Mouse (Mus musculus) embryo, embryonic 11.5 days (tissue): ENCODE measurements around the gene Tlk2.

Experiments
- DNase-seq: peaks from one replicate; pipeline ENCODE4 v3.0.0-alpha.2; 2012; ENCODE audit warnings: low read depth, low spot score

Tlk2 gene

GRCm38 (mm10) chr11:105312972-105313632 lies 134.5 kb downstream of the Tlk2 start:
- no peak for DNase-seq

DNA sequence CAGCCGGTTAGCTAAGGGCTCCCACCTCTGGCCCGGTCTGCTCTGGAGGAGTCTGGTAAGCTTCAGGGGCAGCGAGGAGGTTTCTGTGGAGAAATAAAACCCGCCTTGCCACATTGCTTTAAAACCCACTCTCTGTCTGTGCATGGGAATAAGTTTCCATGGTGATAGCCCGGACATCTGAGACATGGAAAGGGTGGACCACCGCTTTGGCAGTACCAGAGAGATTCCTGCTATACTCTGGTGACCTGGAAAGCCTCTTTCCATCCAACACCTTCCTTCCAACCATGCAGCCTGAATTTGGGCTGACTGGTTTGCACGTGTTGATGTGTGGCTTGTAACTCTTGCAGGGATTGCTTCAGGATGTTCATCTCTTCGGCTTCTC lies 135.0 kb downstream of the Tlk2 start:
- no peak for DNase-seq

DNA sequence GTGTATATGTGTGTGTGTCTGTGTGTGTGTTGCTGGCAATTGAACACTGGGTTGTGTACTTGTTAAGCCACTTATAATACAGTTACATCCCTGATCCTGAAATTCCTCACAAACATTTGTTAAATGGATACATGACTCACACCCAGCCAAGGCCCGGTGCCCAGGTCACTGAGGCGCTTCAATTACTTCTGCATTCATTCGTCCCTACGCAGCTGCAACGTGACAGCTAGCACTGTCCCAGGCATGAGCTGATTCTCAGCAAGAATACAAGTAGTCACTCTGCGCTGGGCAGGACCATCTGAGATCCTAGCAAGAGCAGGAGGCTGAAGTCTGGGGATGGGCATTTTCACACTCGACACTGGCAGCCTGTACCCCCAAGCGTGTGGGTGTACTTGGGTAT lies 136.7 kb downstream of the Tlk2 start:
- no peak for DNase-seq

DNA sequence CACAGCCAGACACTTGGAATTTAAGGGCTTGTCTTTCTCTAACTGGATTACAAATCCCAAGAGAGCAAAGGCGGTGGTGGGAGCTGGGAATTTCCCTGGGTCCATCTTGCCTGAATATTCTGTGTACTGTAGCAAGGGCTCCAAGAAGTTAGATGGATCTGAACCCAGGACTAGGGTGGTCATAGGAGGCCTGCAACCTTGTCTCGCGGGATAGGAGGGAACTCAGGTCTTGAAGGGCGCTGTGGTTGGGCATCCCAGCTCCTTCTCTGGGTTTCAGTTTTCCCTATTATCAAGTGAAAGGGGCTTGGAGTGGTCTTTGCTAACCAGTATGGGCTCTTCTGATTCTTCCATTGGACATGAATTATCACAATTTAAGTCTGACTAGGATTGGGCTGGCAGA lies 137.5 kb downstream of the Tlk2 start:
- DNase-seq: no peak

GRCm38 (mm10) chr11:105317769-105318168 lies 139.2 kb downstream of the Tlk2 start:
- DNase-seq: no peak

- no peak for DNase-seq
These were observed 142.5 kb downstream of the Tlk2 start for GRCm38 (mm10) chr11:105321090-105321489.

GRCm38 (mm10) chr11:105323530-105323929 lies 144.9 kb downstream of the Tlk2 start:
- no peak for DNase-seq

- no peak for DNase-seq
These were observed 148.5 kb downstream of the Tlk2 start for GRCm38 (mm10) chr11:105327101-105327500.

GRCm38 (mm10) chr11:105329962-105330361 lies 151.4 kb downstream of the Tlk2 start:
- DNase-seq: no peak

GRCm38 (mm10) chr11:105331129-105331528 lies 152.5 kb downstream of the Tlk2 start:
- no peak for DNase-seq

- DNase-seq: no peak
These were observed 153.1 kb downstream of the Tlk2 start for GRCm38 (mm10) chr11:105331732-105332131.

GRCm38 (mm10) chr11:105332468-105332867 lies 153.9 kb downstream of the Tlk2 start:
- DNase-seq: no peak
